Mouse (Mus musculus) layer of hippocampus, adult 9-10 months (tissue): ENCODE measurements around the gene Ssh3.

Experiments used
- DNase-seq: peaks from one replicate; pipeline ENCODE4 v3.0.0; 2022; ENCODE audit warnings: low spot score

Gene Ssh3

GRCm38 (mm10) chr19:4268566-4269361, at the start of gene Ssh3:
Gene Ssh3 (minus strand): TSS chr19:4269180.
- DNase-seq: peak; percentile 31

- DNase-seq: no peak
Measured at GRCm38 (mm10) chr19:4317181-4317580, 48.2 kb upstream of the Ssh3 start.

GRCm38 (mm10) chr19:4315223-4315944, 46.4 kb upstream of the Ssh3 start:
- DNase-seq: no peak

GRCm38 (mm10) chr19:4309776-4310185, 40.8 kb upstream of the Ssh3 start:
- no peak for DNase-seq

GRCm38 (mm10) chr19:4309302-4309701, 40.3 kb upstream of the Ssh3 start:
- no peak for DNase-seq

- no peak for DNase-seq
Measured at GRCm38 (mm10) chr19:4306190-4306577, 37.2 kb upstream of the Ssh3 start, which contains the start of gene Grk2. Gene Grk2 (minus strand): TSS chr19:4306222.

- no peak for DNase-seq
Measured at GRCm38 (mm10) chr19:4305491-4306189, 36.7 kb upstream of the Ssh3 start.

GRCm38 (mm10) chr19:4304871-4305321, 35.9 kb upstream of the Ssh3 start:
- no peak for DNase-seq

GRCm38 (mm10) chr19:4304251-4304821, 35.4 kb upstream of the Ssh3 start:
- no peak for DNase-seq

GRCm38 (mm10) chr19:4303640-4303995, 34.6 kb upstream of the Ssh3 start:
- DNase-seq: no peak

- DNase-seq: no peak
Measured at GRCm38 (mm10) chr19:4302936-4303639, 34.1 kb upstream of the Ssh3 start.

- no peak for DNase-seq
Measured at GRCm38 (mm10) chr19:4301735-4302651, 33.0 kb upstream of the Ssh3 start.

GRCm38 (mm10) chr19:4300852-4301734, 32.1 kb upstream of the Ssh3 start:
- DNase-seq: no peak

- DNase-seq: no peak
Measured at GRCm38 (mm10) chr19:4300271-4300704, 31.3 kb upstream of the Ssh3 start.

GRCm38 (mm10) chr19:4299574-4300270, 30.7 kb upstream of the Ssh3 start:
- no peak for DNase-seq

GRCm38 (mm10) chr19:4299126-4299525, 30.1 kb upstream of the Ssh3 start:
- no peak for DNase-seq

GRCm38 (mm10) chr19:4298322-4299121, 29.5 kb upstream of the Ssh3 start:
- no peak for DNase-seq

- no peak for DNase-seq
Measured at GRCm38 (mm10) chr19:4297851-4298250, 28.9 kb upstream of the Ssh3 start.
